Mouse (Mus musculus): Measurements from ENCODE around the gene Csdc2. TPM values are rescaled to one million over a fixed set of nuclear protein-coding genes. Genes with fewer than 3 reads are reported as not detected.

The Csdc2 gene
- polyA plus RNA-seq, 1 experiment from 2014 or later = 183 TPM

Other genes starting within 250 kb of the Csdc2 start
- 29.7 and 32.0 TPM in 2 replicates for gene Chadl, start 239.5 kb upstream of the Csdc2 start, polyA plus RNA-seq (2014; fragmentation: Nextera tagmentation; extraction: Ambion mirVana)
- gene Zc3h7b, start 191.7 kb upstream of the Csdc2 start, polyA plus RNA-seq (2014; fragmentation: Nextera tagmentation; extraction: Ambion mirVana) = 58.9 and 62.7 TPM in 2 replicates
- gene Rangap1, start 191.2 kb upstream of the Csdc2 start, polyA plus RNA-seq (2014; fragmentation: Nextera tagmentation; extraction: Ambion mirVana) = 117 and 135 TPM in 2 replicates
- 16.8 and 18.7 TPM in 2 replicates for gene Tef, start 134.3 kb upstream of the Csdc2 start, polyA plus RNA-seq (2014; fragmentation: Nextera tagmentation; extraction: Ambion mirVana)
- gene Tob2, start 78.0 kb upstream of the Csdc2 start, polyA plus RNA-seq (2014; fragmentation: Nextera tagmentation; extraction: Ambion mirVana) = 13.4 and 14.9 TPM in 2 replicates
- 117 and 130 TPM in 2 replicates for gene Phf5a, start 64.8 kb upstream of the Csdc2 start, polyA plus RNA-seq (2014; fragmentation: Nextera tagmentation; extraction: Ambion mirVana)
- 252 and 281 TPM in 2 replicates for gene Aco2, start 64.5 kb upstream of the Csdc2 start, polyA plus RNA-seq (2014; fragmentation: Nextera tagmentation; extraction: Ambion mirVana)
- 85.5 and 100.0 TPM in 2 replicates for gene Polr3h, start 10.5 kb upstream of the Csdc2 start, polyA plus RNA-seq (2014; fragmentation: Nextera tagmentation; extraction: Ambion mirVana)
- 89.0 and 103 TPM in 2 replicates for gene Pmm1, start 24.2 kb downstream of the Csdc2 start, polyA plus RNA-seq (2014; fragmentation: Nextera tagmentation; extraction: Ambion mirVana)
- not detected in 2 replicates for gene 1700029P11Rik, start 43.8 kb downstream of the Csdc2 start, polyA plus RNA-seq (2014; fragmentation: Nextera tagmentation; extraction: Ambion mirVana)
- gene Xrcc6, start 51.1 kb downstream of the Csdc2 start, polyA plus RNA-seq (2014; fragmentation: Nextera tagmentation; extraction: Ambion mirVana) = 36.7 and 38.7 TPM in 2 replicates
- 53.2 and 61.3 TPM in 2 replicates for gene Desi1, start 97.1 kb downstream of the Csdc2 start, polyA plus RNA-seq (2014; fragmentation: Nextera tagmentation; extraction: Ambion mirVana)
- 235 and 252 TPM in 2 replicates for gene Snu13, start 110.8 kb downstream of the Csdc2 start, polyA plus RNA-seq (2014; fragmentation: Nextera tagmentation; extraction: Ambion mirVana)
- gene 4930407I10Rik, start 122.4 kb downstream of the Csdc2 start, polyA plus RNA-seq (2014; fragmentation: Nextera tagmentation; extraction: Ambion mirVana) = not detected in 2 replicates
- gene Mei1, start 133.2 kb downstream of the Csdc2 start, polyA plus RNA-seq (2014; fragmentation: Nextera tagmentation; extraction: Ambion mirVana) = 0.08 and 0.09 TPM in 2 replicates
- gene Ccdc134, start 191.2 kb downstream of the Csdc2 start, polyA plus RNA-seq (2014; fragmentation: Nextera tagmentation; extraction: Ambion mirVana) = 12.9 and 13.8 TPM in 2 replicates
- 153 and 154 TPM in 2 replicates for gene Srebf2, start 210.4 kb downstream of the Csdc2 start, polyA plus RNA-seq (2014; fragmentation: Nextera tagmentation; extraction: Ambion mirVana)